Mouse (Mus musculus) E14TG2a.4 (cell line): ENCODE data around the gene Rdh16f2.

Experiments used
- CTCF ChIP-seq: conservative IDR thresholded peaks from 2 replicates; pipeline ENCODE4 v1.5.1; 2014; ENCODE audit warnings: low read length
- NANOG ChIP-seq: IDR thresholded peaks from 2 replicates; pipeline ENCODE4 v1.6.1; 2014; ENCODE audit warnings: borderline replicate concordance, low read length, mixed read lengths
- POU5F1 ChIP-seq: IDR thresholded peaks from 2 replicates; pipeline ENCODE4 v1.6.1; 2014; ENCODE audit warnings: low read length, borderline replicate concordance

- TF ChIP-seq CTCF (no peak), POU5F1 (no peak), NANOG (no peak)
Measured at GRCm38 (mm10) chr10:127849628-127850027, 16.6 kb upstream of the Rdh16f2 start, which contains the start of gene Rdh19.
